Mouse (Mus musculus) right cerebral cortex, adult 2 months (tissue): ENCODE data around the gene Bet1.

Source experiments
- DNase-seq, 2 experiments: peaks; one replicate each; pipeline ENCODE4 v3.0.0; 2021 to 2022; ENCODE audit warnings: low spot score in 2 of 2

Bet1 gene

GRCm38 (mm10) chr6:4086663-4087454 is at the start of gene Bet1:
Bet1 (minus strand) TSS chr6:4086972.
- DNase-seq: peak; percentile 88 to 96

GRCm38 (mm10) chr6:4132239-4132638 is 45.5 kb upstream of the Bet1 start:
- peak in 1 of 2 experiments; percentile 4 for DNase-seq

- DNase-seq: no peak
These were observed 44.4 kb upstream of the Bet1 start for GRCm38 (mm10) chr6:4131149-4131548.

- DNase-seq: no peak
These were observed 31.8 kb upstream of the Bet1 start for GRCm38 (mm10) chr6:4118611-4119010.

- no peak for DNase-seq
These were observed 3.7 kb upstream of the Bet1 start for GRCm38 (mm10) chr6:4090423-4090822.

GRCm38 (mm10) chr6:4072281-4072680 is 14.5 kb downstream of the Bet1 start:
- DNase-seq: no peak

GRCm38 (mm10) chr6:4069714-4070113 is 17.1 kb downstream of the Bet1 start:
- no peak for DNase-seq

GRCm38 (mm10) chr6:4054387-4054786 is 32.4 kb downstream of the Bet1 start:
- DNase-seq: no peak

- DNase-seq: no peak
These were observed 33.9 kb downstream of the Bet1 start for GRCm38 (mm10) chr6:4052843-4053242.

GRCm38 (mm10) chr6:4047200-4047599 is 39.6 kb downstream of the Bet1 start:
- no peak for DNase-seq

GRCm38 (mm10) chr6:4041821-4042220 is 45.0 kb downstream of the Bet1 start:
- no peak for DNase-seq

GRCm38 (mm10) chr6:4030956-4031355 is 55.8 kb downstream of the Bet1 start:
- DNase-seq: no peak
